Mouse (Mus musculus) spleen, embryonic (tissue): Measurements from ENCODE around the gene Rin3.

Experiments used
- CTCF ChIA-PET: fragments of 350-600 bp; sonication (Branson Sonifier 250); formaldehyde crosslinking; loops from one replicate; lab custom pipeline; 2022; lab: Charles Lee

Gene Rin3

GRCm38 (mm10) chr12:102327525-102327924 lies 44.7 kb downstream of the Rin3 start:
- CTCF ChIA-PET: interaction anchor here (0.7 kb wide), 1 partner anchor 67 kb away, joined by 12 read pairs; no protein-coding TSS in a partner anchor

GRCm38 (mm10) chr12:102328090-102328489 lies 45.2 kb downstream of the Rin3 start:
- CTCF ChIA-PET: interaction anchor here (0.7 kb wide), 1 partner anchor 66 kb away, joined by 12 read pairs; no protein-coding TSS in a partner anchor

- CTCF ChIA-PET: interaction anchor here (1.1 to 1.2 kb wide), 2 partner anchors 39 to 52 kb away, joined by 3 to 4 read pairs; no protein-coding TSS in a partner anchor
These were observed 47.3 kb downstream of the Rin3 start for GRCm38 (mm10) chr12:102330188-102330587.

- CTCF ChIA-PET: interaction anchor here (0.6 to 1.2 kb wide), 3 partner anchors 19 to 51 kb away, joined by 3 to 4 read pairs (median 3); no protein-coding TSS in a partner anchor
These were observed 47.9 kb downstream of the Rin3 start for GRCm38 (mm10) chr12:102330731-102331130.

GRCm38 (mm10) chr12:102333101-102333500 lies 50.3 kb downstream of the Rin3 start:
- CTCF ChIA-PET: no interaction called here

GRCm38 (mm10) chr12:102339085-102339484 lies 56.2 kb downstream of the Rin3 start:
- CTCF ChIA-PET: interaction anchor here (0.7 to 1.2 kb wide), 2 partner anchors 48 to 380 kb away, joined by 3 to 5 read pairs; no protein-coding TSS in a partner anchor

- CTCF ChIA-PET: no interaction called here
These were observed 57.6 kb downstream of the Rin3 start for GRCm38 (mm10) chr12:102340471-102340870.

GRCm38 (mm10) chr12:102342147-102342546 lies 59.3 kb downstream of the Rin3 start:
- CTCF ChIA-PET: interaction anchor here (0.6 kb wide), 1 partner anchor 90 kb away, joined by 4 read pairs; no protein-coding TSS in a partner anchor

- CTCF ChIA-PET: no interaction called here
These were observed 59.8 kb downstream of the Rin3 start for GRCm38 (mm10) chr12:102342602-102343001.

- CTCF ChIA-PET: no interaction called here
These were observed 62.4 kb downstream of the Rin3 start for GRCm38 (mm10) chr12:102345031-102345815.

- CTCF ChIA-PET: interaction anchor here (0.6 to 0.7 kb wide), 2 partner anchors 31 to 114 kb away, joined by 4 to 6 read pairs; no protein-coding TSS in a partner anchor
These were observed 63.7 kb downstream of the Rin3 start for GRCm38 (mm10) chr12:102346507-102346906.

- CTCF ChIA-PET: interaction anchor here (1.1 kb wide), 1 partner anchor 26 kb away, joined by 5 read pairs; no protein-coding TSS in a partner anchor
These were observed 65.6 kb downstream of the Rin3 start for GRCm38 (mm10) chr12:102348447-102348846.

GRCm38 (mm10) chr12:102350997-102351396 lies 68.1 kb downstream of the Rin3 start:
- CTCF ChIA-PET: no interaction called here

GRCm38 (mm10) chr12:102354126-102354984 lies 71.5 kb downstream of the Rin3 start:
- CTCF ChIA-PET: interaction anchor here (0.6 to 1.2 kb wide), 4 partner anchors 8 to 125 kb away, joined by 3 to 10 read pairs (median 3); no protein-coding TSS in a partner anchor

- CTCF ChIA-PET: no interaction called here
These were observed 72.9 kb downstream of the Rin3 start for GRCm38 (mm10) chr12:102355784-102356183.

- CTCF ChIA-PET: no interaction called here
These were observed 73.9 kb downstream of the Rin3 start for GRCm38 (mm10) chr12:102356781-102357180.

- CTCF ChIA-PET: no interaction called here
These were observed 76.5 kb downstream of the Rin3 start for GRCm38 (mm10) chr12:102359390-102359789.

- CTCF ChIA-PET: no interaction called here
These were observed 78.6 kb downstream of the Rin3 start for GRCm38 (mm10) chr12:102361189-102362161.

GRCm38 (mm10) chr12:102365016-102365415 lies 82.2 kb downstream of the Rin3 start:
- CTCF ChIA-PET: interaction anchor here (0.6 kb wide), 1 partner anchor 453 kb away, joined by 5 read pairs; no protein-coding TSS in a partner anchor
